Mouse (Mus musculus) liver, embryonic 14.5 days (tissue): ENCODE results near the gene Sbno1.

Experiments
- CTCF ChIP-seq: IDR thresholded peaks from 2 replicates; pipeline ENCODE4 v1.5.1; 2016; ENCODE audit warnings: antibody characterized with exemption, low read depth, control low read depth
- EP300 ChIP-seq: IDR thresholded peaks from 2 replicates; pipeline ENCODE4 v1.6.1; 2016; ENCODE audit warnings: antibody characterized with exemption, low read depth

- TF ChIP-seq CTCF: no peak
- no peak for TF ChIP-seq EP300
Measured at GRCm38 (mm10) chr5:124463462-124463861, 37.7 kb upstream of the Sbno1 start.
